Mouse (Mus musculus) brain, embryonic 14.5 days (tissue): Measurements from ENCODE around the gene Umps.

ENCODE experiments used
- CTCF ChIP-seq: fragments of 200-500 bp; IDR thresholded peaks from 2 replicates; pipeline ENCODE4 v1.5.1; 2012; ENCODE audit warnings: inconsistent platforms, mild to moderate bottlenecking, moderate library complexity, borderline replicate concordance; ENCODE audit not compliant: insufficient read depth, insufficient read length; ENCODE audit errors: extremely low read depth
- POLR2A ChIP-seq: fragments of 200-500 bp; IDR thresholded peaks from 2 replicates; pipeline ENCODE4 v1.6.1; 2012; ENCODE audit warnings: mild to moderate bottlenecking, inconsistent platforms, borderline replicate concordance; ENCODE audit not compliant: poor library complexity, insufficient read depth, insufficient read length, severe bottlenecking; ENCODE audit errors: extremely low read depth

GRCm38 (mm10) chr16:33953008-33953407, 13.8 kb downstream of the Umps start:
- TF ChIP-seq CTCF (no peak), POLR2A (no peak)
